Mouse (Mus musculus): ENCODE results near the gene Slc7a11. TPM values are rescaled to one million over a fixed set of nuclear protein-coding genes. Genes with fewer than 3 reads are reported as not detected.

Gene Slc7a11
- polyA plus RNA-seq, 1 experiment: 0.36 TPM

DNA sequence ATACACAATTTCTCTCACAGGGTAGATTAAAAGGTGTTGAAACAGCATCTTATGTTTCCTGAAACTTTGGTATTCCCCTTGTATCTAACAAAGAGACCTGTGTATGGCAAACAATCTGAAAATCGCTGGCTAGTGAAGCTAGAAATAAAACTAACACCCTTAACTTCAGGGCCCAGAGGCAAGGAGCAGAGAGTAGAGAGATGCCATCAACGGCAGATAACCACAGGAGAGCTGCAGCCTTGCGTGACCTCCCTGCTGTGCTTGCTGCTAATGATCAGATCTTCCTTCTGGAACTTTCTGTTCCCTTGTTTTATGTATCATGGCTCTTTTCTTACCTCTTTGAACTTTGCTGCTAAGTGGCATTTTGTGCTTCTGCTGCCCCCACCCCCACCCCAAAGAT lies 125.3 kb downstream of the Slc7a11 start:
- no peak for DNase-seq (ENCODE audit: low read depth, low spot score)
- 70% methylated on average over 3 of the region's 3 CpGs for WGBS

DNA sequence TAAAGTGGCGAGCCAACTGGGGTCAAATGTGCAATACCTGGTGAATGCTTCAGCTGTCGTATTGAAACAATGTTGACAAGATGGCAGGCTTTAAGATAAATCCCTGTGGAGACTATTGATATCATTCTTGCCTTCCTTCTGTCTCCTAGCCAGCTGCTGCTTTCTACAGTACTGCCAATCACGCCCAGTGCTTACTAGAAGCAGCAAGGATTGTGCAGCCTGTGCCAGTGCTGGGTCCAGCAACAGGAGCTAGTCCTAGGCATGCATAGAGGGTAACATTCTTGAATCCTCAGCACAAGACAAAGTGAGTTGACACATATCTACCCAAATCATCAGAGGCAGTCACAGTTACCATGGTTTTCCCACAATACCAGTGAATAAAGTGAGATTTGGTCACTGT lies 129.6 kb downstream of the Slc7a11 start:
- no peak for DNase-seq (ENCODE audit: low read depth, low spot score)
- WGBS: 84% methylated on average over 3 of the region's 3 CpGs

- 76% methylated on average over 14 of the region's 14 CpGs for WGBS
- no peak for DNase-seq (ENCODE audit: low read depth, low spot score)
Observed at GRCm38 (mm10) chr3:50307339-50308327, 135.8 kb downstream of the Slc7a11 start.

- WGBS: 90% methylated on average over 8 of the region's 8 CpGs
- DNase-seq (ENCODE audit: low read depth, low spot score): no peak
Observed at GRCm38 (mm10) chr3:50306334-50306733, 137.1 kb downstream of the Slc7a11 start.

DNA sequence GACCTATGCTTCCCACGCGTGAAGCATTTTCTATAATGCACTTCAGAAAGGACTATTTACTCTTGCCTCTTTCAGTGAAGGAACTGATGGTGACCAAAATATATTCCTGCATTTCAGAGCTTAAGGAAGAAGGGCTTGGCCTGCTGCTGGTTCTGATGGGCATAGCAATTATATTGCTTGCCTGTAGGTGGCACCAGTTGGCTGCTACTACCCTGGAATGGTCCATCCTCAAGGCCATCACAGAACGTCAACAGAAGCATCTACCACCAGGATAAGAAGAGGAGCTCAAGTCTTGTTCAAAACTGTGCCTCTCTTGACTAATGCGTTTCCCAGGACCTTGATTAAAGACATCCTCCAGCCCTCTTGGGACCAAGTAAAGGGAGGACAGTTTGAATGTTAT lies 139.3 kb downstream of the Slc7a11 start:
- DNase-seq (ENCODE audit: low read depth, low spot score): no peak
- 57% methylated on average over 4 of the region's 4 CpGs for WGBS

DNA sequence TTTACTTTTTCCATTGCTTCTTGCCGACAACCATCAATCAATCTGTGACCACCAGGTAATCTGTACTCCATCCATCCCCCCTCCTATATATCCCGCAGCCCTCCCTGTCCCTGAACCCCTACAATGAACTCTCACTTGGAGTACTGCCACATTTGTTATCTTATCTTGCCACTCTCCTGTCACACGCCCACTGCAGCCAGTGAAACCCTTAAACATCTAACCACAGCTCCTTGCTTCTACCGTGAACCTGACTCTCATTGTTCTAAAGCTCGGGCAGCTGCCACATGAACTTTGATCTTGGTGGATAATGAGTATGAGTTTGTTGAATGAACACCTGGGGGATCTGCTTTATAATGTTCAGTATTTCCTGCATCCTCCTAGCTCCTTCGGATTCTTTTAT lies 140.8 kb downstream of the Slc7a11 start:
- DNase-seq (ENCODE audit: low read depth, low spot score): no peak
- WGBS: 27% methylated on average over 6 of the region's 6 CpGs

DNA sequence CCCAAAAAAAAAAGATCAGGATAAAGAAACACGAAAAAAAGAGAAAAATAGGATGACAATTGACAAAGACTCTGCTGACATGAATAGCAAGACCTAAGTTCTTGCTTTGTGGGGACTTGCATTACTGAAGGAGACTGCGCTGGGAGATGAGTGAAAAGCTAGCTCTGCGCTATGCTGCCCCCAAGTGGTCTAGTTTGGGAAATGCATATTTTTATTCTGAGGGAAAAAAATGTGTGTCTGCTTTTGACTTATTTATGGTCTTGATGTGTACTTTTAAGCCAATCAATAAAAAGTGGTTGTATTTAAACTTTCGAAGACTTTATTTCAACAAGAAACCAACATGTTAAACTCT lies 142.5 kb downstream of the Slc7a11 start:
- 3% methylated on average over 4 of the region's 4 CpGs for WGBS
- no peak for DNase-seq (ENCODE audit: low read depth, low spot score)

DNA sequence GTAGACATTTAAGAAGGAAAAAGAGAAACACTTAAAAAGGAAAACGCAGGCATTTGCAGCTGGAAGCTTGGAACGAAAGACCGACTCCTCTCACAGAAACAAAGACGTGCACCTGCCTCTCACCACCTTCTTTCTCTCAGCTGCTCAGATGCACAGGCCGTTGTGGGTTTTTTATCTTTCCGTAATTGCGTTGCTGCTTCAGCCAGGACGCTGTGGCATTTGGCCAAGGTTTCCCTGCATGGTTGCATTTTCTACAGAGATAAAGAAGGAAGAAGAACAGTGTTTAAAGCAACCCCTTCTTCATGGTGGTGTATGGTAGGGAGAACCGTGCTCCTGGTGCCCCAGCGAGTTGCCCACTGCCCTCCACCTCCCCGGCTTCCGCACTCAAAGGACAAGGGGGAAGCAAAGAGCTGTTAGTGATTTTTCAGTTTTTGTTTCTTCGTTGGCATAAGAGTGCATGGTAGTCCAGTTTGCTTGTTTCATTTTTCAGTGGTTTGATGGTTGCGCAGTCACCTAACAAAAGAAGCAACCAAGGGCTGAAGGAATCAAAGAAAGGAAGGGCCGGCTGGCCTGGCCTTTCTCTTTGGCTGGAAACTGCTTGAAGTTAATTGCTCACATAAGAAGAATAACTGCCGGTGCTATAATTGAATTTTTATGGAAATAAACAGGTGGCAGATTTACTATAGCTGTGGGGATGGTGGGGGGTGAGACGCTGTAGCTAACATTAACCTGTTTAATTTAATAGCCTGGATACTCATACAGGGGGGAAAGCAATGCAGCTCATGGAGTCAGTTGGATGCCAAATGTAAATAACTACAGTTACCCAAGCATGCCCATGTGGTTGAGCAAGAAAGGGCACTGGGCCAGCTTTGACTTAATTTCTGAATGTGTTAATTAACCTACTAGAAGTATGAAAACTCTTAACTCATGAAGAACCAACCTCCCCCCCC lies 143.1 kb downstream of the Slc7a11 start:
- no peak for DNase-seq (ENCODE audit: low read depth, low spot score)

GRCm38 (mm10) chr3:50298366-50298991 lies 144.9 kb downstream of the Slc7a11 start:
- 83% methylated on average over 7 of the region's 7 CpGs for WGBS
- DNase-seq (ENCODE audit: low read depth, low spot score): no peak

More for the DNA sequence above, 143.1 kb downstream of the Slc7a11 start:
- 48% methylated on average over 17 of the region's 17 CpGs for WGBS

GRCm38 (mm10) chr3:50296956-50297355 lies 146.5 kb downstream of the Slc7a11 start:
- no peak for DNase-seq (ENCODE audit: low read depth, low spot score)
- 73% methylated on average over 10 of the region's 10 CpGs for WGBS

- 70% methylated on average over 2 of the region's 2 CpGs for whole genome bisulfite sequencing
- DNase-seq (ENCODE audit: low read depth, low spot score): no peak
Observed at GRCm38 (mm10) chr3:50275023-50275422, 168.4 kb downstream of the Slc7a11 start.

- no peak for DNase-seq (ENCODE audit: low read depth, low spot score)
Observed at GRCm38 (mm10) chr3:50272222-50272621, 171.2 kb downstream of the Slc7a11 start.

DNA sequence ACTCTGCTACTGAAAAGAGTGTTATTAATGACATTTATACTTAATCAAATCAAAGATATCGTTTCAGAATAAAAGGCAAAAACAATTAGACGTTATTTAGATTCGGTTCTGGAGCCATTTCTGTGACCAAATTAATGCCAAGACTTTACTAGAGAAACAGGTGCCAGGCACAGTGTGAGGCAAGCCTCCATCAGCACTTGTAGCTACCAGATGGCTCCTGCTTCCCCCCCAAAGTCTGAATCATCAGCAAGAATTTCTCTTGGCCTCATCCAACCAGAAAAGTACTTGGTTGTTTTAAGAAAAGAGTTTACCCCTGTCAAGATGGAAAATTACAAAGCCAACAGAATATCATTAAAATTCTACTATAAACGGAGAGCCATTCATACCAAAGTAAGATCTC lies 173.7 kb downstream of the Slc7a11 start:
- 83% methylated on average over 4 of the region's 4 CpGs for WGBS
- DNase-seq (ENCODE audit: low read depth, low spot score): no peak

DNA sequence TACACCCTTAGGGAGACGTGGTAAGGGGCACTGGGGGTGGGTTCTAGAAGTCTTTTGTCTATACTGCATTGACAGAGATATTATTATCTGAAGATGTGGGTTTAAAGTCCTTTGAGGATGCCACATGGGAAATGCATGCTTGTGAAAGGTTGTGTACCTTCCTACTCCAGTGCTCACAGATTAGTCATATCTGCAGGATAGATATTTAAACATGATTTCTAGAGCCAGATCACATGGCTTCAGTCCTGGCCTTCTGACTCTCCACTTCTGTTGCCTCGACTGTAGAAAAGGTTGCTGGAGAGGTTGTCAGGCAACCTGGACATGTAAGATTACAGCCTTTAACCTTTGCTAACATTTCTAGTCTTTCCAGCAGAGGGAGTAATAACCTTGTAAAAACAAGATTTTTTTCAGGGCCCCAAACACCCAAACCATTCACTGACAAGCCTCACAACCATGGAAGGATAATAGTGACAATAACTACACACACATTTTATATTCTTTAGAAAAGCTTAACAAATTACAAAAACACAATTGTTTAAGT lies 180.8 kb downstream of the Slc7a11 start:
- 13% methylated on average over 2 of the region's 2 CpGs for WGBS

GRCm38 (mm10) chr3:50262066-50262465 lies 181.3 kb downstream of the Slc7a11 start:
- WGBS: 27% methylated on average over 2 of the region's 2 CpGs

More for the DNA sequence above, 180.8 kb downstream of the Slc7a11 start:
- no peak for DNase-seq (ENCODE audit: low read depth, low spot score)

DNA sequence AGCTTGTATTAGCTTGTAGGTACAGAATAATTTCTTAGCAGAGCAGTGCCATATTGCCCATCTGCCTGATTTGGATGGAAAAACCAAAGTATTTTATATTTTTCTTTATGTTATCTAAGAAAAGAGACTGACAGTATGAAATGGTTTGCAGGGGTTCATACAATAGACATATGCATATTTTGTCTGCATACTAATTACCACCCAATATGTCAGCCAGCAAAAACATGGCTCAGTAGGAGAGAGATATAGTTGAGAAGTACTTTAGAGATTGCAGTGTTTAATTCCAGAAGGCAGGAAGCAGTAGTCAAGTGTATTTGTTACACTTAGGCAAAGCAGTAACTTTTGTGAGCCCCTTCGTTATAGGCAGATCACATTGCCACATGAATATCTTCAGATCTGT lies 182.7 kb downstream of the Slc7a11 start:
- no peak for DNase-seq (ENCODE audit: low read depth, low spot score)
- 90% methylated on average over 1 of the region's 1 CpGs for WGBS

More at GRCm38 (mm10) chr3:50262066-50262465, 181.3 kb downstream of the Slc7a11 start:
- DNase-seq (ENCODE audit: low read depth, low spot score): no peak

- DNase-seq (ENCODE audit: low read depth, low spot score): no peak
- 84% methylated on average over 4 of the region's 4 CpGs for WGBS
Observed at GRCm38 (mm10) chr3:50258852-50259251, 184.6 kb downstream of the Slc7a11 start.

- no peak for DNase-seq (ENCODE audit: low read depth, low spot score)
- WGBS: 84% methylated on average over 6 of the region's 6 CpGs
Observed at GRCm38 (mm10) chr3:50249598-50250300, 193.7 kb downstream of the Slc7a11 start.

GRCm38 (mm10) chr3:50235990-50236389 lies 207.4 kb downstream of the Slc7a11 start:
- 82% methylated on average over 3 of the region's 3 CpGs for WGBS
- no peak for DNase-seq (ENCODE audit: low read depth, low spot score)

Measured in large intestine, adult 2 months (tissue).